Mouse (Mus musculus): ENCODE measurements around the gene Stard7.
A peak's percentile ranks its signal among the peaks of the same experiment; 100 is the strongest.
"Not testable (repeated sequence)": the region's sequence is repeated elsewhere in the genome, so short reads cannot be mapped to it uniquely, and the experiment has no call there.

Stard7 gene

DNA sequence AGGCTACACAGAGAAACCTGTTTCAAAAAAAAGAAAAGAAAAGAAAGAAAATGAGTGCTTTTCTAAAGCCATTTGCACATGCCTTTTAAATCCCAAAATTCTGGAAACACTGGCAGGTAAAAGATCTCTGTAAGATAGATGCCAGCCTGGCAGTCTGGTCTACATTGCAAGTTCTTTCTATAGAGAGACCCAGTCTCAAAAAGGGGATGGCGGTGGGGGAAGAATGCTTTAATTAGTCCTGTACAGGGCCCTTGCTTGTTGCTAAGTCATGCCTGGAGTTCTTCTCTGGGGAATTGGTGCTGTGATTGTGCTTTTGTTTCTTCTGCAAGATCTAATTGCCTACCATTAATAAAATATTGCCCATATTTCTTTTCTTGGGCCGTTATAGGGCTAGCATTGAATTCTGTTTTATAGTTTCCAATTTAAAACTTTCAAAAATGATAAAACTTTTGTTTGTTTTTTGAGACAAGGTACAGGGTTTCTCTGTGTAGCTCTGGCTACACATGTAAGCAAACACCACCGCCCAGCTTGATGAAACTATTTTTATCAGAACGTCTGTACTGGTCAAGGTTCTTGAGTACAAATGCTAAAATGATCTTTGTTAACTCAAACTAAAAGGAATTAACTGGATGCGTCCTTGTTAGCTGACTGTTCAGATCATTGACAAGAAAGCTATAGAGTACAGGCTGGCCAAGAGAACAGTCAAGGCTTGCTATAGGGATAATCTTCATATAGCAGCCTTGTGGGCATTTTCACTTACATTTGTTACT is 5.7 kb downstream of the Stard7 start:
- DNase-seq = no peak

DNA sequence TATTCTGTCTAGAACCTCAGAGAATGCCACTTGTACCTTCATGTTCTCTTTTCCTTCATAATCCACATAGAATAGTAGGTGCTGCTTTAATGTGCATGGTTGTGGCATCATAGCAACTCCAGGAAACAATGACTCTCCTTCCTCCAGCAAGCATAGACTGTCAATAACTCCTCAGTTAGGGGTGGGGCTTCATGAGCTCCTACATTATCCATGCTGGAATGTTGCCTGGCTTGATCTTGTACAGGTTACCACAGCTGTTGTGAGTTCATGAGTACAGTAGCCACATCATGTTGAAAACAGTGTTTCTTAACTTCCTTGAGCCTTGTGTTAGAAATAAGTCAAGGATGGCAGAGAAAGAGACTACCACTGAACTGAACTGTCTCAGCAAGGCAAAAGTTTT is 8.1 kb downstream of the Stard7 start:
- no peak for DNase-seq

- DNase-seq = no peak
Measured at GRCm38 (mm10) chr2:127292250-127292649, 22.2 kb downstream of the Stard7 start.

GRCm38 (mm10) chr2:127297001-127297805 is 27.2 kb downstream of the Stard7 start:
- DNase-seq = no peak

- DNase-seq = no peak
Measured at GRCm38 (mm10) chr2:127298056-127298455, 28.0 kb downstream of the Stard7 start.

GRCm38 (mm10) chr2:127300701-127301100 is 30.7 kb downstream of the Stard7 start:
- no peak for DNase-seq

DNA sequence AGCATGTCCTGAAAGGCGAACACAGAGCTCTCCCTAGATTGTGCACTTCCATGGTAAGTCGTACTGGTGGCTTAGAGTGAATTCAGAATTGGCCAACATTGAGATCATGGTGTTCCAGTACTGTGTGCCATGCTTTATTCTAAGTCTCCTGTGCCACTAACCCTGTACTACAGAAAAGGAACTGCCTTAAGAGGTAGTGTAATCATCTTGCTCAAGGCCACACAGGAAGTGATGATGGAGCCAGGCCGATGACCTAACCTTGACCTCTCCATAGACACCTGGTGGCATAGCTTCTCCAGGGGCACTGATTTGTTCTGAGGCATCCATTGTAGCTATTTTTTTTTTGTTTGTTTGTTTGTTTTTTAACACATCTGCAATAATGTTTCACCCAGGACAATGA is 31.9 kb downstream of the Stard7 start:
- DNase-seq = no peak

DNA sequence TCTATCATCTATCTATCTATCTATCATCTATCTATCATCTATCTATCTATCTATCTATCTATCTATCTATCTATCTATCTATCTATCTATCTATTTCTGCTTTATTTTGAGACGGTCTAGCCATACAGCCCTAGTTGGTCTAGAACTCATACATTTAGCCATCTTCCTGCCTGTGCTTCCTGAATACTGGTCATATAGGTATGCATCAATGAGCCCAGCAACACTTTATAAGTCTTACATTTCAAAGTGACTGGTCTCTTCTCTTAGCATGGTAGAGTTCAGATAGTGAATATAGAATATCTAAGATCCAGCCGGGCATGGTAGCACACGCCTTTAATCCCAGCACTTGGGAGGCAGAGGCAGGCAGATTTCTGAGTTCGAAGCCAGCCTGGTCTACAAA is 34.2 kb downstream of the Stard7 start:
- DNase-seq = not testable (repeated sequence)

GRCm38 (mm10) chr2:127304609-127305210 is 34.7 kb downstream of the Stard7 start:
- DNase-seq = no peak

GRCm38 (mm10) chr2:127306123-127306522 is 36.1 kb downstream of the Stard7 start:
- no peak for DNase-seq

- DNase-seq = no peak
Measured at GRCm38 (mm10) chr2:127307179-127307578, 37.2 kb downstream of the Stard7 start.

- peak; percentile 28 for DNase-seq
Measured at GRCm38 (mm10) chr2:127308660-127309059, 38.6 kb downstream of the Stard7 start.

DNA sequence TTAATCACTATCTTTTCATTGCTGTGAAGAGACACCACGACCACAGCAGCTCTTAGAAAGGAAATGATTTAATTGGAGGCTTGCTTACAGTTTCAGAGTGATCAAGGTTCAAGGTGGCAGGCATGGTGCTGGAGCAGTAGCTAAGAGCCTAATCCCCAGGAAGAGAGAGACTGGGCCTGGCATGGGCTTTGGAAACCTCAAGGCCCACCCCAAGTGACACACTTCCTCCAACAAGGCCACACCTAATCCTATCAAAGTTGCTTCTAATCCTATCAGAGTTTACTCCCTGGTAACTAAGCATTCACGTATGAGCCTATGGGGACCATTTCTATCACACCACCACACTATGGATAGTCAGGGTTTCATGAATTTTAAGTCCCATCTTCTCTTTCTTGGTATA is 40.2 kb downstream of the Stard7 start:
- no peak for DNase-seq

DNA sequence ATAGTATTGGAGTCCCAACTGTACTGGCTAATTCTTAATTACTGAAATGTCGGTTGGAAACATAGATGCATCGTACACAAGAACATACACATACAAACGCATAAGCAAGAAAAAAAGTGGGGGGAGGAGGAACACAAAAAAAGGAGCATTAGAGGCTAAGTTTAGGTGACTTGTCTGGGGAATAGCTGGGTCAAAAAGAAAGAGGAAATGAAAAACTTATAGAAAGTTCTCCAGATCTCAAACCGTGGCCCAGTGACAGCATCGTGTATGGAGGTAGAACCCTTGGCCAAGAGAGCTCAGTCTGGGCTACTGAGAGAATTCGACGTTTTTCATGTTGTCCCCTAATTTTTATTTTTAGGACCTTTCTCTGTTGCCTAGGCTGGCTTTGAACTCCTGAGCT is 40.7 kb downstream of the Stard7 start:
- DNase-seq = no peak

DNA sequence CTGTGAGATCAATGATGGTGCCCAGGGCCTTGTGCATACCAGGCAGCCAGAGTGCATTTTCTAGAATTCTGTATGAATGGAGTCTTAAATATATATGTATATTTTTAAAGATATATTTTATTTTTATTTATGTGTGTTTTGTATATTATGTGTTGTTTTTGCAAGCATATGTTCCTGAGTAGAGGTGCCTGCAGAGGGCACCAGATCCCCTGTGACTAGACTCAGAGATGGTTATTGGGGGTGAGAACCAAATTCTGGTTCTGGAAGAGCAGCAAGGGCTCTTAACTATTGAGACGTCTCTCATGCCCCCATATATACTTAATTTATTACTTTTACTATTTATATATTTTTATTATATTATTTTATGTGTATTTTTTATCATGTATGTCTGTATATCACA is 41.2 kb downstream of the Stard7 start:
- DNase-seq = peak; percentile 59

GRCm38 (mm10) chr2:127312801-127313200 is 42.8 kb downstream of the Stard7 start:
- no peak for DNase-seq

DNA sequence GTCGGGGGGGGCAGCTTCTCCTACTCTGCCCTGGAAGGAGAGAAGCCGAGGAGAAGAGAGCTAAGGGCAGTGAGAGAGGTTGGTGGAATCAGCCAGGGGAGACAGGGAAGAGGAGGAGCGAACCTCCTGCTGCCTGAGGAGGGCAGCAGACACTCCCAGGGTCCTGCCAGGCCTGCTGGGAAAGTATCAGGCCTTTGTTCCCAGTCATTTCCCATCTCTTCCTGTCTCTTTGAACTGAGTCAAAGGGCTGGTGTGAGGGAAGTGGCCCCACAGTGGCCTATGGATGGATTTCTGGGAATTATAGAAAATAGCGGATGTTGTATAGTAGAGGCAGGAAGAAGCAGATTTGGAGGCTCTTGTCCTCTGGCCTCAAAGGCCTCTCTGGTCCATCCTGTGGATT is 43.9 kb downstream of the Stard7 start:
- peak; percentile 53 for DNase-seq

GRCm38 (mm10) chr2:127314467-127315154 is 44.6 kb downstream of the Stard7 start:
- peak; percentile 86 for DNase-seq

DNA sequence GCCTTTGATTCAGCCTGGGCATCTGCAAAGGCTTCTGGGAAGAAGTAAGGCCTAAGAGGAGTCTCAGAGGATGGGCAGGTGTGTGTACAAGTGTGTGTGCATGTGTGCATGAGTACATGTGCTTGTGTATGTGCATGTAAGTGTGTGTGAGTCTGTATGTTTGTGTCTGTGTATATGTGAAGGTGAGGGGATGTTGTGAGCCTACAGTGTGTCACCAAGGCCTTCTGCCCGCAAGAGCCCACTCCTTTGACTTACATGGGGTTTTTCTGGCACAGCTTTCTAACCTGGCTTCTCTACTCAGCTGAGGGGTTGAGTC is 45.1 kb downstream of the Stard7 start:
- DNase-seq = no peak

GRCm38 (mm10) chr2:127316431-127316830 is 46.4 kb downstream of the Stard7 start:
- DNase-seq = peak; percentile 8

GRCm38 (mm10) chr2:127318136-127318535 is 48.1 kb downstream of the Stard7 start:
- DNase-seq = peak; percentile 40

DNA sequence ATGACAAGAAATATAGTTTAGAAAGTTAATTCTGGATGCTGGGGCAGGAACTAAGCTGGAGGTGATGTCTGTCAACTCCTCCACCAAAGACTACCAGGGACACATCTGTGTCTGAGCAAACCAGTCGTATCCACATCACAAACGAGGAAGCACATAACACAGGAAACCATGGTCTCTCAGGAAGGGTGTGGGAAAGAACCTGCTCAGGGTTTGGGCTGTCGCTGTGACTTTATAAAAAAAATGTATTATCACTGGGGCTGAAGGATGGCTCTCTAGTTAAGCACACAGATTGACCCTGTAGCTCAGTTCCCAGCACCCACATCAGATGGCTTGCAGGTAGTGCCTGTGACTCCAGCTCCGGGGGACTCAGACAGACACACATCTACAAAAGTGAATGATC is 49.1 kb downstream of the Stard7 start:
- no peak for DNase-seq

GRCm38 (mm10) chr2:127322671-127323285 is 52.8 kb downstream of the Stard7 start:
- no peak for DNase-seq
